Mouse (Mus musculus) myocyte (in vitro differentiated cells): ENCODE measurements around the gene Kif1b.

Experiments used
- CEBPB ChIP-seq: IDR thresholded peaks from 2 replicates; pipeline ENCODE4 v1.6.1; 2011; ENCODE audit warnings: mild to moderate bottlenecking, moderate library complexity; ENCODE audit not compliant: poor library complexity, insufficient read depth, severe bottlenecking
- E2F4 ChIP-seq: IDR thresholded peaks from one replicate; pipeline ENCODE4 v1.6.1; 2011; ENCODE audit warnings: mild to moderate bottlenecking, control low read depth, moderate library complexity; ENCODE audit not compliant: insufficient read depth
- MAX ChIP-seq: IDR thresholded peaks from one replicate; pipeline ENCODE4 v1.6.1; 2011; ENCODE audit warnings: low read depth, mild to moderate bottlenecking, control low read depth
- MYOD1 ChIP-seq, 3 experiments: IDR thresholded peaks; one replicate each; pipeline ENCODE4 v1.6.1; 2011; ENCODE audit warnings: control low read depth in 2 of 3, low read depth in 2 of 3, mild to moderate bottlenecking in 2 of 3, moderate library complexity in 1 of 3; ENCODE audit not compliant: insufficient read length in 2 of 3, control insufficient read depth in 1 of 3
- MYOG ChIP-seq, 3 experiments: IDR thresholded peaks; one replicate each; pipeline ENCODE4 v1.6.1; 2011; ENCODE audit warnings: control low read depth in 2 of 3, low read depth in 2 of 3, mild to moderate bottlenecking in 2 of 3; ENCODE audit not compliant: insufficient read length in 2 of 3, control insufficient read depth in 1 of 3, insufficient read depth in 1 of 3
- POLR2A ChIP-seq: IDR thresholded peaks from one replicate; pipeline ENCODE4 v1.6.1; 2011; ENCODE audit warnings: low read depth, mild to moderate bottlenecking, control low read depth, moderate library complexity; ENCODE audit not compliant: insufficient read length
- POLR2AphosphoS2 ChIP-seq: IDR thresholded peaks from one replicate; pipeline ENCODE4 v1.6.1; 2011; ENCODE audit warnings: low read depth, control low read depth; ENCODE audit not compliant: insufficient read length
- REST ChIP-seq: IDR thresholded peaks from one replicate; pipeline ENCODE4 v1.6.1; 2011; ENCODE audit warnings: mild to moderate bottlenecking, control low read depth, moderate library complexity; ENCODE audit not compliant: insufficient read depth, insufficient read length
- TCF12 ChIP-seq: IDR thresholded peaks from one replicate; pipeline ENCODE4 v1.6.1; 2011; ENCODE audit warnings: mild to moderate bottlenecking, control low read depth; ENCODE audit not compliant: poor library complexity, insufficient read depth, severe bottlenecking
- USF1 ChIP-seq: IDR thresholded peaks from one replicate; pipeline ENCODE4 v1.6.1; 2011; ENCODE audit warnings: low read depth, mild to moderate bottlenecking, control low read depth, moderate library complexity

- no peak for TF ChIP-seq POLR2A
- no peak for TF ChIP-seq USF1
- no peak for TF ChIP-seq MAX
- no peak for TF ChIP-seq REST
- no peak for TF ChIP-seq TCF12
- TF ChIP-seq MYOD1 (IDR thresholded peaks at IDR 0.05; ENCODE audit: control insufficient read depth in 1 of 3, insufficient read length in 2 of 3, low read depth in 2 of 3): no peak
- no peak for TF ChIP-seq CEBPB
- no peak for TF ChIP-seq MYOG (IDR thresholded peaks at IDR 0.05; ENCODE audit: control insufficient read depth in 1 of 3, insufficient read depth in 1 of 3, insufficient read length in 2 of 3, low read depth in 2 of 3)
- no peak for TF ChIP-seq POLR2AphosphoS2
- no peak for TF ChIP-seq E2F4
Observed at GRCm38 (mm10) chr4:149260911-149261310, 46.6 kb downstream of the Kif1b start.
